23 mouse cellular contexts compared by ENCODE assay signal in genomic region chr2:72791496-72791895, GRCm38 (mm10).
DNase-seq lines count a peak whose midpoint lies in the region; ATAC-seq lines count a peak whose summit lies in the region.
"Had no signal": no experiment of that assay in that cellular context is flagged by ENCODE, and none has a peak within 500 bp of the region (broad histone marks: within the 10 kb centered on the region; RNA-seq: fewer than 3 reads in every experiment).

No protein-coding gene starts in this region.

- H3K4me3 ChIP-seq in heart, embryonic 11.5 days (ENCODE audit: low read depth, low read length) = no peak overlapping the region
- H3K4me3 ChIP-seq: embryonic facial prominence, embryonic 10.5 days; embryonic facial prominence, embryonic 12.5 days; forebrain, embryonic 13.5 days; forebrain, embryonic 15.5 days had no signal

- H3K9ac ChIP-seq in heart, embryonic 11.5 days (ENCODE audit: low read depth, low read length) = no peak overlapping the region
- H3K9ac ChIP-seq: embryonic facial prominence, embryonic 12.5 days; forebrain, embryonic 13.5 days; forebrain, embryonic 15.5 days; forebrain, postnatal 0 days had no signal

- no peaks in the 10 kb centered on the region for H3K9me3 ChIP-seq in heart, embryonic 11.5 days (replicated peaks; ENCODE audit: control insufficient read depth, low read length)
- H3K9me3 ChIP-seq: embryonic facial prominence, embryonic 10.5 days; embryonic facial prominence, embryonic 12.5 days; forebrain, embryonic 13.5 days; forebrain, embryonic 15.5 days had no signal

- H3K27ac ChIP-seq in heart, embryonic 11.5 days (ENCODE audit: low read depth, low read length) = no peak overlapping the region
- H3K27ac ChIP-seq: embryonic facial prominence, embryonic 10.5 days; embryonic facial prominence, embryonic 12.5 days; forebrain, embryonic 13.5 days; forebrain, embryonic 15.5 days had no signal

- WGBS in heart, embryonic 11.5 days (ENCODE audit: insufficient replicate concordance) = 72% methylated on average over 3 of the region's 3 CpGs

- no peak overlapping the region for H3K4me2 ChIP-seq in heart, embryonic 11.5 days
- H3K4me2 ChIP-seq: embryonic facial prominence, embryonic 12.5 days; forebrain, embryonic 13.5 days; forebrain, embryonic 15.5 days had no signal

- H3K36me3 ChIP-seq in heart, embryonic 11.5 days (ENCODE audit: control insufficient read depth, insufficient read depth, low read length) = no peaks in the 10 kb centered on the region
- H3K36me3 ChIP-seq: embryonic facial prominence, embryonic 10.5 days; embryonic facial prominence, embryonic 12.5 days; forebrain, embryonic 15.5 days had no signal

- no peak for ATAC-seq in heart, embryonic 11.5 days (replicated peaks; ENCODE audit: insufficient number of reproducible peaks, low FRiP score, low TSS enrichment)
- ATAC-seq: CD4-positive, CD25-positive, alpha-beta regulatory T cell, adult 4 months; forebrain, embryonic 13.5 days; forebrain, embryonic 15.5 days; forebrain, postnatal 0 days had no signal

- H3K4me1 ChIP-seq in heart, embryonic 11.5 days (ENCODE audit: control insufficient read depth, insufficient read depth, low read length) = no peaks in the 10 kb centered on the region
- H3K4me1 ChIP-seq: forebrain, embryonic 13.5 days; forebrain, embryonic 15.5 days had no signal

- peak; percentile 71 for DNase-seq in heart, adult 11 months
- DNase-seq in kidney, postnatal 10 days = peak; percentile 13
- no peak for DNase-seq in kidney, adult 8-10 months
- DNase-seq in ES-CJ7 (ENCODE audit: low read depth, low spot score) (peak; percentile 20), ZHBTc4 (ENCODE audit: low read depth, low spot score) (peak; percentile 36)
- no peak for DNase-seq in urinary bladder, postnatal 10 days (ENCODE audit: low spot score)
- DNase-seq: adrenal gland, adult 2 months; adrenal gland, postnatal 10 days; adrenal gland, postnatal 25 days; B cell, adult 2 months; cerebellum, adult 11 months; cerebellum, adult 18-20 months; cerebellum, adult 8-10 months; cerebellum, postnatal 10 days; cerebellum, postnatal 25 days; forebrain, postnatal 0 days had no signal

- no peaks in the 10 kb centered on the region for H3K27me3 ChIP-seq in heart, embryonic 11.5 days (ENCODE audit: control insufficient read depth, insufficient read depth, low read length)
- H3K27me3 ChIP-seq: CH12.LX; embryonic facial prominence, embryonic 12.5 days; forebrain, embryonic 13.5 days; forebrain, embryonic 15.5 days had no signal

Comparison
In these comparisons a context has a peak if more than half of its experiments do, and no peak if none do; other contexts are left out.
1. DNase-seq: peak in heart, adult 11 months (single experiment), kidney, postnatal 10 days (single experiment), ES-CJ7 (single experiment) and ZHBTc4 (single experiment); none in kidney, adult 8-10 months (0 of 2) and urinary bladder, postnatal 10 days (single experiment).